Mouse (Mus musculus): Measurements from ENCODE around the gene Wfdc13. TPM values are rescaled to one million over a fixed set of nuclear protein-coding genes. Genes with fewer than 3 reads are reported as not detected.

Wfdc13 gene
- polyA plus RNA-seq, 1 experiment from 2014 or later: 1.4 TPM

GRCm38 (mm10) chr2:164725895-164726619, 41.1 kb downstream of the Wfdc13 start:
- no peaks in the 10 kb centered on the region for H3K36me3 ChIP-seq (ENCODE audit: insufficient read depth, low read length)
- H3K27ac ChIP-seq: no peak overlapping the region
- H3K27me3 ChIP-seq (ENCODE audit: insufficient read depth, low read length): no peaks in the 10 kb centered on the region
- H3K4me3 ChIP-seq (replicated peaks; ENCODE audit: low read depth, low read length): no peak overlapping the region
- H3K4me2 ChIP-seq (ENCODE audit: low read length): no peak overlapping the region
- no peak overlapping the region for H3K9ac ChIP-seq (ENCODE audit: low read depth, low read length)
- peak; percentile 86 for DNase-seq (ENCODE audit: low spot score)
- H3K9me3 ChIP-seq (replicated peaks; ENCODE audit: low read length): no peaks in the 10 kb centered on the region
- H3K4me1 ChIP-seq (replicated peaks; ENCODE audit: insufficient read depth, low read length): no peaks in the 10 kb centered on the region
- peak; percentile 94 for TF ChIP-seq CTCF (IDR thresholded peaks at IDR 0.05; ENCODE audit: low read depth)
- peak; percentile 40; the same call in 1 of the 2 replicates for ATAC-seq (replicated peaks; ENCODE audit: low FRiP score, low read depth)
- WGBS: 22% methylated on average over 6 of the region's 6 CpGs

- H3K27me3 ChIP-seq (ENCODE audit: insufficient read depth, low read length): no peaks in the 10 kb centered on the region
- H3K4me3 ChIP-seq (replicated peaks; ENCODE audit: low read depth, low read length): no peak overlapping the region
- H3K4me2 ChIP-seq (ENCODE audit: low read length): no peak overlapping the region
- H3K9me3 ChIP-seq (replicated peaks; ENCODE audit: low read length): no peaks in the 10 kb centered on the region
- H3K9ac ChIP-seq (ENCODE audit: low read depth, low read length): no peak overlapping the region
- no peak for TF ChIP-seq CTCF (IDR thresholded peaks at IDR 0.05; ENCODE audit: low read depth)
- no peaks in the 10 kb centered on the region for H3K36me3 ChIP-seq (ENCODE audit: insufficient read depth, low read length)
- WGBS: 68% methylated on average over 5 of the region's 5 CpGs
- no peak overlapping the region for H3K27ac ChIP-seq
- no peak for ATAC-seq (replicated peaks; ENCODE audit: low FRiP score, low read depth)
- no peak for DNase-seq (ENCODE audit: low spot score)
- H3K4me1 ChIP-seq (replicated peaks; ENCODE audit: insufficient read depth, low read length): no peaks in the 10 kb centered on the region
These were observed 46.8 kb downstream of the Wfdc13 start for GRCm38 (mm10) chr2:164731719-164732118.

GRCm38 (mm10) chr2:164733259-164733658, 48.4 kb downstream of the Wfdc13 start:
- Histone ChIP-seq H3K9me3 (replicated peaks; ENCODE audit: low read length) (no peaks in the 10 kb centered on the region), H3K4me2 (ENCODE audit: low read length) (no peak overlapping the region), H3K27me3 (ENCODE audit: insufficient read depth, low read length) (no peaks in the 10 kb centered on the region), H3K4me1 (replicated peaks; ENCODE audit: insufficient read depth, low read length) (no peaks in the 10 kb centered on the region), H3K9ac (ENCODE audit: low read depth, low read length) (no peak overlapping the region), H3K4me3 (replicated peaks; ENCODE audit: low read depth, low read length) (no peak overlapping the region), H3K36me3 (ENCODE audit: insufficient read depth, low read length) (no peaks in the 10 kb centered on the region), H3K27ac (no peak overlapping the region)
- ATAC-seq (replicated peaks; ENCODE audit: low FRiP score, low read depth): no peak
- no peak for DNase-seq (ENCODE audit: low spot score)
- no peak for TF ChIP-seq CTCF (IDR thresholded peaks at IDR 0.05; ENCODE audit: low read depth)
- 91% methylated on average over 2 of the region's 2 CpGs for WGBS

GRCm38 (mm10) chr2:164734839-164735238, 49.9 kb downstream of the Wfdc13 start:
- Histone ChIP-seq H3K4me3 (replicated peaks; ENCODE audit: low read depth, low read length) (no peak overlapping the region), H3K36me3 (ENCODE audit: insufficient read depth, low read length) (no peaks in the 10 kb centered on the region), H3K9ac (ENCODE audit: low read depth, low read length) (no peak overlapping the region), H3K4me2 (ENCODE audit: low read length) (no peak overlapping the region), H3K27me3 (ENCODE audit: insufficient read depth, low read length) (no peaks in the 10 kb centered on the region), H3K27ac (no peak overlapping the region), H3K9me3 (replicated peaks; ENCODE audit: low read length) (no peaks in the 10 kb centered on the region), H3K4me1 (replicated peaks; ENCODE audit: insufficient read depth, low read length) (no peaks in the 10 kb centered on the region)
- ATAC-seq (replicated peaks; ENCODE audit: low FRiP score, low read depth) (no peak), DNase-seq (ENCODE audit: low spot score) (no peak)
- TF ChIP-seq CTCF (IDR thresholded peaks at IDR 0.05; ENCODE audit: low read depth): no peak
- WGBS: 79% methylated on average over 5 of the region's 5 CpGs

GRCm38 (mm10) chr2:164735446-164735845, 50.5 kb downstream of the Wfdc13 start:
- TF ChIP-seq CTCF (IDR thresholded peaks at IDR 0.05; ENCODE audit: low read depth): no peak
- H3K4me1 ChIP-seq (replicated peaks; ENCODE audit: insufficient read depth, low read length): no peaks in the 10 kb centered on the region
- H3K9ac ChIP-seq (ENCODE audit: low read depth, low read length): no peak overlapping the region
- no peak overlapping the region for H3K4me2 ChIP-seq (ENCODE audit: low read length)
- H3K4me3 ChIP-seq (replicated peaks; ENCODE audit: low read depth, low read length): no peak overlapping the region
- DNase-seq (ENCODE audit: low spot score) (no peak), ATAC-seq (replicated peaks; ENCODE audit: low FRiP score, low read depth) (no peak)
- no peak overlapping the region for H3K27ac ChIP-seq
- H3K36me3 ChIP-seq (ENCODE audit: insufficient read depth, low read length): no peaks in the 10 kb centered on the region
- no peaks in the 10 kb centered on the region for H3K27me3 ChIP-seq (ENCODE audit: insufficient read depth, low read length)
- WGBS: 87% methylated on average over 5 of the region's 5 CpGs
- H3K9me3 ChIP-seq (replicated peaks; ENCODE audit: low read length): no peaks in the 10 kb centered on the region

Other genes with a start within 250 kb of the Wfdc13 start
- 183 and 227 TPM in 2 replicates for gene Sdc4, start 241.2 kb upstream of the Wfdc13 start, polyA plus RNA-seq (2015; fragmentation: Nextera tagmentation; extraction: Ambion mirVana)
- 83.0 and 83.1 TPM in 2 replicates for gene Sys1, start 228.1 kb upstream of the Wfdc13 start, polyA plus RNA-seq (2015; fragmentation: Nextera tagmentation; extraction: Ambion mirVana)
- gene Gm20458, start 224.1 kb upstream of the Wfdc13 start, polyA plus RNA-seq (2015; fragmentation: Nextera tagmentation; extraction: Ambion mirVana): 22.8 and 23.3 TPM in 2 replicates
- gene Trp53tg5, start 211.4 kb upstream of the Wfdc13 start, polyA plus RNA-seq (2015; fragmentation: Nextera tagmentation; extraction: Ambion mirVana): not detected in 2 replicates
- gene Dbndd2, start 199.0 kb upstream of the Wfdc13 start, polyA plus RNA-seq (2015; fragmentation: Nextera tagmentation; extraction: Ambion mirVana): 22.5 and 23.3 TPM in 2 replicates
- gene Pigt, start 187.6 kb upstream of the Wfdc13 start, polyA plus RNA-seq (2015; fragmentation: Nextera tagmentation; extraction: Ambion mirVana): 76.9 and 86.3 TPM in 2 replicates
- gene Wfdc2, start 122.7 kb upstream of the Wfdc13 start, polyA plus RNA-seq (2015; fragmentation: Nextera tagmentation; extraction: Ambion mirVana): 715 and 716 TPM in 2 replicates
- gene Spint3, start 111.6 kb upstream of the Wfdc13 start, polyA plus RNA-seq (2015; fragmentation: Nextera tagmentation; extraction: Ambion mirVana): not detected in 2 replicates
- gene Wfdc6a, start 99.7 kb upstream of the Wfdc13 start, polyA plus RNA-seq (2015; fragmentation: Nextera tagmentation; extraction: Ambion mirVana): not detected in 2 replicates
- gene Eppin, start 91.5 kb upstream of the Wfdc13 start, polyA plus RNA-seq (2015; fragmentation: Nextera tagmentation; extraction: Ambion mirVana): 0.16 TPM in 1 of 2 replicates, not detected in the other
- gene Wfdc6b, start 71.6 kb upstream of the Wfdc13 start, polyA plus RNA-seq (2015; fragmentation: Nextera tagmentation; extraction: Ambion mirVana): not detected in 2 replicates
- gene Wfdc8, start 71.5 kb upstream of the Wfdc13 start, polyA plus RNA-seq (2015; fragmentation: Nextera tagmentation; extraction: Ambion mirVana): 0.05 TPM in 1 of 2 replicates, not detected in the other
- gene Wfdc16, start 46.3 kb upstream of the Wfdc13 start, polyA plus RNA-seq (2015; fragmentation: Nextera tagmentation; extraction: Ambion mirVana): 0.17 TPM in 1 of 2 replicates, not detected in the other
- 0.34 and 0.38 TPM in 2 replicates for gene Wfdc10, start 29.1 kb upstream of the Wfdc13 start, polyA plus RNA-seq (2015; fragmentation: Nextera tagmentation; extraction: Ambion mirVana)
- gene Wfdc9, start 28.5 kb upstream of the Wfdc13 start, polyA plus RNA-seq (2015; fragmentation: Nextera tagmentation; extraction: Ambion mirVana): not detected in 2 replicates
- not detected in 2 replicates for gene Wfdc11, start 11.0 kb upstream of the Wfdc13 start, polyA plus RNA-seq (2015; fragmentation: Nextera tagmentation; extraction: Ambion mirVana)
- gene Spint4, start 13.4 kb downstream of the Wfdc13 start, polyA plus RNA-seq (2015; fragmentation: Nextera tagmentation; extraction: Ambion mirVana): 0.84 and 1.4 TPM in 2 replicates
- not detected in 2 replicates for gene Spint5, start 30.2 kb downstream of the Wfdc13 start, polyA plus RNA-seq (2015; fragmentation: Nextera tagmentation; extraction: Ambion mirVana)
- gene Wfdc3, start 60.8 kb downstream of the Wfdc13 start, polyA plus RNA-seq (2015; fragmentation: Nextera tagmentation; extraction: Ambion mirVana): 0.64 and 1.1 TPM in 2 replicates
- gene Dnttip1, start 60.9 kb downstream of the Wfdc13 start, polyA plus RNA-seq (2015; fragmentation: Nextera tagmentation; extraction: Ambion mirVana): 58.5 and 62.4 TPM in 2 replicates
- gene Ube2c, start 84.8 kb downstream of the Wfdc13 start, polyA plus RNA-seq (2015; fragmentation: Nextera tagmentation; extraction: Ambion mirVana): 132 and 156 TPM in 2 replicates
- 0.45 and 1.0 TPM in 2 replicates for gene Tnnc2, start 94.9 kb downstream of the Wfdc13 start, polyA plus RNA-seq (2015; fragmentation: Nextera tagmentation; extraction: Ambion mirVana)
- gene Snx21, start 100.7 kb downstream of the Wfdc13 start, polyA plus RNA-seq (2015; fragmentation: Nextera tagmentation; extraction: Ambion mirVana): 19.9 and 21.7 TPM in 2 replicates
- 28.7 and 33.2 TPM in 2 replicates for gene Acot8, start 119.8 kb downstream of the Wfdc13 start, polyA plus RNA-seq (2015; fragmentation: Nextera tagmentation; extraction: Ambion mirVana)
- 5.2 and 5.4 TPM in 2 replicates for gene Zswim3, start 120.0 kb downstream of the Wfdc13 start, polyA plus RNA-seq (2015; fragmentation: Nextera tagmentation; extraction: Ambion mirVana)
- 15.5 and 15.8 TPM in 2 replicates for gene Zswim1, start 137.6 kb downstream of the Wfdc13 start, polyA plus RNA-seq (2015; fragmentation: Nextera tagmentation; extraction: Ambion mirVana)
- gene Spata25, start 143.4 kb downstream of the Wfdc13 start, polyA plus RNA-seq (2015; fragmentation: Nextera tagmentation; extraction: Ambion mirVana): not detected in 2 replicates
- gene Ctsa, start 147.8 kb downstream of the Wfdc13 start, polyA plus RNA-seq (2015; fragmentation: Nextera tagmentation; extraction: Ambion mirVana): 219 and 254 TPM in 2 replicates
- 9.2 and 9.4 TPM in 2 replicates for gene Neurl2, start 148.3 kb downstream of the Wfdc13 start, polyA plus RNA-seq (2015; fragmentation: Nextera tagmentation; extraction: Ambion mirVana)
- 43.9 and 45.4 TPM in 2 replicates for gene Pltp, start 172.6 kb downstream of the Wfdc13 start, polyA plus RNA-seq (2015; fragmentation: Nextera tagmentation; extraction: Ambion mirVana)
- 70.0 and 76.5 TPM in 2 replicates for gene Pcif1, start 194.2 kb downstream of the Wfdc13 start, polyA plus RNA-seq (2015; fragmentation: Nextera tagmentation; extraction: Ambion mirVana)
- 7.5 and 7.6 TPM in 2 replicates for gene Zfp335, start 226.7 kb downstream of the Wfdc13 start, polyA plus RNA-seq (2015; fragmentation: Nextera tagmentation; extraction: Ambion mirVana)

All from kidney, postnatal 0 days (tissue).